Mouse (Mus musculus): ENCODE data around the gene Arhgap18.

The Arhgap18 gene

DNA sequence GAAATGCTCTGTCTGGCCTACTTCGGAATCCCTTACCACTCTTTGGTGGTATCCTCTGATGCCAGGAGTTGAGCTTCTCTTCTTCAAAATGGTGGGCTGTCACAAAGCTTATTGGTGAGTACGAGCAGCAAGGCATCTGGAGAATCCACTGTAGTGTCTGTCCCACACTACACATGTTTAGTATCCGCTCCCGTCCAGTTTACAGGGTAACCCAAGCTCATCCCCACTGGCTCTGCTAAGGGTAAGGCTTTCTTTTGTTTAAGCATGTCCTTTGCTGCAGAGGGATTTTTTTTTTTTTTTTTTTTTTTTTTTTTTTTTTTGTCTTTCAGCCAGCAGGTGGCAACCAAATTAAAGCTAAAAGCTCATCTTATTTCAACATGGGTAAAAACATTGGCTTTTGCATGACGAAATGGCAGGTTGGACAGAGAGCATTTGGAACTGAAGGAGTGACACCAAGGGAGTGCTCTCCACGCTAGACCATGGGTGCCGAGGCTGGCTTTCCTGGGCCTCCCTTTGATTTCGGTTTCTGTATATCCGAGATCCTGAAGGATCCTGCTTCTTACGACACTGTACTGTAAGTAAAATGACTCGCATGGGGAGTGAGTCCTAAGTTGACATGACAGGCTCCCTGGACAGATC, at the start of gene Arhgap18:
Arhgap18 (plus strand) TSS at position 493 of the 639 bp plus-strand sequence.
- DNase-seq = no peak

DNA sequence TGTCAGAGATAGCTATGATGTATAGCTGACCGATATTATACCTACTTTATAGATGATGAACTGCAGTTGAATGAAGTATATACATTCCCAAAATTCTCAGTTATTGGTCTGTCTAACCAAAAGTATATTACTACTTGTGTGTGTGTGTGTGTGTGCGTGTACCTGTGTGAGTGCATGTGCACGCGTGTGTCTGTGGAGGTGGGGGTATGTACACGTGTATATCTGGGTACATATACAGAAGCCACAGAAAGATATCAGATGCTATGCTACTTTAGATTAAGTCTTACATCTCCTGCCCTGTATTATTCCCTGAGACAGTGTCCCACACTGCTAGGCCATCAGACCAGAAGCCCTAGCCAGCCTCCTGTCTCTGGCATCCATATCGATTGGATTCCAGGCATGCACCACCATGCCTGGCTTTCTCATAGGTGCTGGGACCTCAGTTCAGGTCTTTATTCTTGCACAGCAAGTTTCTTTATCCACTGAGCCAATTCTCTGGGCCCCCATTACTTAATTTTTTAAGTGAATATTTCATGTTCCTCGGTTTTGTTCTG, 42.7 kb upstream of the Arhgap18 start:
- no peak for DNase-seq

DNA sequence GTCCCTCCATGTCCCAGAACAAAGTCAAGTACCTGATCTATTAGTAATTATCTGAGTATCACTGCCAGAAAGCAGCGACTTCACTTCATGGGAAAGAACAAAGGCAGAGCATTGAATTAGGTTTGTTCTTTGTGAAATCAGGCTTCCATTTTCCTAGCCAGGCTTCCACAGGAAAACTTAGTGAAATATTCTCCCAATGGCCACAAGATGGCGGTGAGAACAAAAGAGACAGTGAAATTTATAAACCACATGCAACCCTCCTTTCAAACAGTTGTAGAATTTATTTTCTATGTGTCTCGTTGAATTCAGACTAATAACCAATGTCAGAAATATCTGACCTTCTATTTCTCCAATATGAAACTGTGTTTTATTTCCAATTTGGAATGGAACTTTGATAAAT, 42.2 kb upstream of the Arhgap18 start:
- DNase-seq = peak; percentile 69

DNA sequence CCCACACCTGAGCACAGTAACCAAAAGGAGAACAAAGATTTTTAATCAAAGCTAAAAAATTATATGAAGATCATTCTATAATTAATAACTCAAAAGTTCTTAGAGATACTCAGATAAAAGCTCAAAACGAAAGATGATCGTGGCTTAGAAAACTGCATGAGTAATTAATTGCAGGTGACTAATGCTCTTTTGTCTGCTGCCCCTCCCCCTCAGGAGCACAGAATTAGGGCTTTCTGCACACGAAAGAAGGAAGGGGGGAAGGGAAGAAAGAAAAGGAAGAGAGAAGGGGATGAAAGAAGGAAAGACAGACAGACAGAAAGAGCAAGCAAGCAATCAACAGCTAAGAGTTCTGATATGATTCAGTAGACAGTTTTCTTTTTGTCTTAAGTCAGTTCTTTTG, 39.2 kb upstream of the Arhgap18 start:
- DNase-seq = no peak

DNA sequence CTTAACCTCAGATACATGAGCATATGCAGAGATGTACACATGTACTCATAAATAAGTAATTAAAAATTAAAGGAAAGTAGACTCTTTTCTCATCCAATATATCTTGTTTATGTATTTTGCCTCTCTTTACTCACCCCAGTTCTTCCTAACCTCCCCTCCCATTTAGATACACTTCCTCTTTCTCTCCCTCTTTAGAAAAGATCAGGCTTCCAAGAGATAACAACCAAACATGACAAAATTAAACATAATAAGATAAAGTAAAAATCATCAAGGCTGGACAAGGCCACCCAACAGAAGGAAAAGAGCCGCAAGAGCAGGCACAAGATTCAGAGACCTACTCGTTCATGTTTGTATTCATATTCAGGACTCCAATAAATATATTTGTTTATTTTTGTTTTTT, 28.5 kb upstream of the Arhgap18 start:
- no peak for DNase-seq

DNA sequence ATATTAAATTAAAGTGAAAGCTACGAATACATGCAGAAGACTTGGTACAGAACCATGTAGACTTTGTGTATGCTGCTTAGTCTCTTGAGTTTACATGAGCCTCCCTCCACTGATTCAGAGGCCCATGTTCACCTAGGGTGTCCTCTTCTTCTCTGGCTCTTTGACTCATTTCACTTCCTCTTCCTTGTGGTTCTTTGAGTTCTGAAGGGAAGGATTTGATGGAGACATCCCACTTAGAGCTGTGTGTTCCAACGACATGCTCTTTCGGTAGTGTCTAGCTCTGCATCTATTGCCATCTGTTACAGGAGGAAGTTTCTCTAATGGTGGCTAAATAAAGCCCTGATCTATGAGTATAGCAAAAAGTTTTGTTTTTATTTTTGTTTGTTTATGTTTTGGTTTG, 28.0 kb upstream of the Arhgap18 start:
- DNase-seq = no peak

DNA sequence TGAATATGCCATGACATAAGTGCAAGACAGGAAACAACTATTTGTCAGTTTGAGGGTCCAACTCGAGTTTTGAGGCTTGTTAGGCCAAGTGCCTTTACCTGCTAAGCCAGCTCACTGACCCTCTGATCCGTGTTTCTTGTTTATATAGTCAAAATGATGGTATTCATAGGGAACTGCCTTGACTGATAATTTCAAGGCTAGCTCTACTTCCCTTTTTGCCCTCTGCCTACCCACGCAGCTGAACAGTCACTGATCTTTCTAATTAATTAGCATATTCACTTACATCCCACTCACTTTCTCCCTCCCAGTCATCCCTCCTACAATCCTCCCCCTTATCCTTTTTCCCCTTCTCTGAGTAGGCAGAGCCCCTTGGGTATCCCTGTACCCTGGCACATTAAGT, 2.4 kb upstream of the Arhgap18 start:
- DNase-seq = no peak

DNA sequence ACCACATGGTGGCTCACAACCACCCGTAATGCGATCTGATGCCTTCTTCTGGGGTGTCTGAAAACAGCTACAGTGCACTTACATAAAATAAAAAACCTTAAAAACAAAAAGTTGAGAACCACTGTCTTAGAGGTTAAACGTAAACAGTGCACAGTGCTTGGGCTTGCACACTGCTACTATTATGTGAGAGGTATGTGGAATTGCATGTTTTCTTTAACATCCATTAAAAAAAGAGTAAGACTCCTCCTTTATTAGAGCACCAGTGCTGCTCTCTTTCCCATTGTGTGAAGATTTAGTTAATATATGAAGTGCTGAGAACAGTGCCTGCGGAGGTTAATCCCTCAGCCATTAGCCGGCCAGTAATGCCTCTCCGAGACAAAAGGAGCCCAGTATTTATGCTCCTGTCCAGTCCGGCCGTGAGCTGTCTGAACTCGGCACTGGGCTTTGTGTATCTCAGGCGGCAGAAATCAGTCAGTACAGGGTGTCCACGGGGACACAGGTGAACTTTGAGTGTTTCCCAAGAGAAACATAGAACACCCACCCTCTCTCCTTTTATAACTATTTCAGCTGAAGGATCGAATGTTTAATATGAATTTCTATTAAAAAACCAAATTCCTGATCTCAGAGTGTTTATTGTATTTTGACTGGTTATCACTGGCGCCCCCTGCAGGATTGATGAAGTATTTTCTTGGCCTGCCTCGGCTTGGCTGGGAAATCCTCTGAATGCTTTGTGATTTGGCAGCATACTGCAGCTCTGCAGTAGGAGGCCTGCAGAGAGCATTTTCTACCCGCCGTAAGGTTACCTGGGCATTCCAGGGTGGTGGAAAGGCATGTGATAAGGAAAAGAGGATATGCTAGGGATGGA, 925 bp upstream of the Arhgap18 start:
- DNase-seq = peak; percentile 66

DNA sequence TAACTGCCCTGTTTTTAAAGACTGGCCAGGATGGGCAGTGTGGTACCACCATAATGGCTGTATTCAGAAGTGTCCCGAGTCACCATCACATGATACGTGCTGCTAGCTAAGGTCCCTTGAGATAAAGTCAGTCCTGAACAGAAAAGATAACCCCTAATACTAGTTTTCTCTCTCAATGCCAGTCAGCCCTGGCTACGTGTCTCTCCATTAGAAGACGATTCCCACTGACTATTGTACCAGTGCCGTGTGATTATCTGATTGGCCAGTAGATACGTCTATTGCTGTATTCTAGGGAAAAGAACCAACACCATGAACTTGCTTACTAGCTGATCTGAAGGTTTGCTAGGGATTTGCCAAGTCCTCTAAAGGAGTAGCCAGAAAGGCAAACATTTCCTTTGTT, 785 bp downstream of the Arhgap18 start:
- DNase-seq = no peak

DNA sequence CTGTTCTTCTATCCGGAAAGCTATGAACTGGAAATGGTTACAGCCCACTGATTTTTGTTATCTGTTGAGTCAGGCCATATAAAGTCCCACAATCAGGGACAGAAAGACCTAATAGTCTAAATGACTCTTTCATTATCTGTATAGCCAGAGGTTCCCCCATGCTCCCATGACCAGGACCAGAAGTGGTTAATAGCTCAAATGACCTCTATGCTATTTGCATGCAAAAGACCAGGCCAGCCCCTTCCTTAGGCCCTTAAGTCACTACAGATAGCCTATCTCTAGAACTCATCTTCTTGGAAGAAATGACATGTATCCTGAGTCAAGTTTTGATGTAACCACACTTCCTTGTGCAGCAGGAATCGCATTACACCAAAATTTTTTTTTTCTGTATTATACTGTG, 4.0 kb downstream of the Arhgap18 start:
- DNase-seq = no peak

DNA sequence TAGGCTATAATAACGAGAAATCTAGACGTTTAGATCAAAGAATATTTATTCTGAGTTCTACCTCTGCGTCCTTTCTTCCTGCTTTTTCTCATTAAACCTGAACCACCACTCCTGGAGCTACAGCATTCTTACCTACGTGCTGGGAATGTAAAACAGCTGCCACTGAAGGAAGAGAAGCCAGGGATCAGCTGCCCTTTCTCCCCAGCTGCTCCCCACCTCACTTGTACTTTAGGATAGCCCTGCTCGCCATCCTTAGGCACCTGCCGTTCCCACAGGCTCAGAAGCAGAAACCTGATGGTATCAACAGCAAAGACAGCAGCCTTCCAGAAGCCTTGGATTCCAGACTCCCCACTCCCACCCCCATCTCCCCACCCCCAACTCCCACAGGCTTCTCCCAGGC, 6.2 kb downstream of the Arhgap18 start:
- no peak for DNase-seq

DNA sequence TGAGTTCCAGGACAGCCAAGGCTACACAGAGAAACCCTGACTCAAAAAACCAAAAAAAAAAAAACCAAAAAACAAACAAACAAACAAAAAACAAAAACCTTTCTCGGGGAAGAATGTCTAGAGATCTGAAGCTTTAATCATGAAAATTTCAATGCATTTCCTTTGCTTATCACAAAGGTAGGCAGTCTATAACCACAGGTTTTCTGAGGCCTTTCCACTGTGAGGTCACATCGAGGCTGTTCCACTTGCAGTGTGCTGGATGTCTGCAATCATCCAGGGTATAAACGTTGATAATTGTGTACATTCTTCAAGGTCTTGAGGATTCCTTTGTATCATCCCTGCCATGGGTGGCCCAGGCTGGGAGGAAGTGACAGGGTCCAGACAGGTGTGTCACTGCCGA, 7.9 kb downstream of the Arhgap18 start:
- no peak for DNase-seq

DNA sequence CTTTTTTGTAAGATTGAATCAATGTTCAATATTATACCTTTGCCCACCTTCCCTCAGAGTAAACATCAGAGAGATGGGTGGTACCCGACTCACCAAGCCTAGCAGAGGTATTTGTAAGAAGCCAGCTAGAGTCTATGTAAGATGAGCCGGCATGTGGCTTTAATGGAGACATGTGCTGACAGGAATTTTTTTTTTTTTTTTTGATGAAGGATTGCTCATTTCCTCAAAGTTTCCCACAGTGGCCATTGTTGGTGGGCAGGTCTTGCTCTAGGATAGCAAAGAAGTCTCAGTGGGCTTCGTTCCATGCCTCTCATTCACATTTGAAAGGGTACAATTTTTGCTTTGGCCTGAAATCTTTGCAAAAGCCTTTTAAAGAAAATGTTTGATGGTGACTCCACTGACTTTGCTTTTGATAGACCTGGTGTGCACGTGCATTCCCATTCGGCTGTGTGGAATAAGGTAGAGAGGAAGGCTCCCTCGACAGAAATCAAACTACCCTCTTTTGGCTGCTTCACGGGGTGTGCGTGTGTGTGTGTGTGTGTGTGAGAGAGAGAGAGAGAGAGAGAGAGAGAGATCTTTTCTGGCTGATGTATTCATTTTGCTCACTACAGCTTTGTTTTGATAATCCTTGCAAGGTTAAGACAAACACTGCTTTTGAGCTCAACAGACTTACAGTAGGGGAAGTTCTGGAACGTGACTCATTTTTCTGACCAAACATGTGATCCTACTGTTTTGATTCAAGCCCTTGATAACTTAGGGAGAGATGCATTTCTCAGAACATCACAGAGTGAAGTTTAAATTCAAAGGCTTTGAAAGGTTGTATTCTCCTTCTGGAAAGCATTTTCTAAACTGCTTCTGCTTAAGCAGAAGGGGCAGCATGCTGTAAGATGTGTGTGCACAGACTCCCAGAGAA, 9.0 kb downstream of the Arhgap18 start:
- DNase-seq = no peak

DNA sequence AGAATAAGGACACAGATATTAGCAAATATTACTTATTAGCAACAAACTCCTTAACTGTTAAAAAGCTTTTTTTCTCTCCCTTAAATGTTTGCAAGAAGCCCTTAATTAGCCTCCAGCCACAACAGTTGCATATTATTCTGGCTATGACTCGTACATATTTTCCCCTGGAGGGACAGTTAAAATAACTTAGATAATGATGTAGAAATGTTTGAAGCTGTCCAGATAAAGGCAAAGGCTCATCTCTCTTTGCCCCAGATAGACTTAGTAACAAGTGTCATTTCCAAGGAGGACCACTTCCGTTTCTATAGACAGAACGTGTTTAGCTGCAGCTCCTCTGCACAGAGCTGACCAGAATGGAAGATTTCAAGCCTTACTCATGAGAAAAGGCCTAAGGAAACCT, 14.0 kb downstream of the Arhgap18 start:
- DNase-seq = no peak

DNA sequence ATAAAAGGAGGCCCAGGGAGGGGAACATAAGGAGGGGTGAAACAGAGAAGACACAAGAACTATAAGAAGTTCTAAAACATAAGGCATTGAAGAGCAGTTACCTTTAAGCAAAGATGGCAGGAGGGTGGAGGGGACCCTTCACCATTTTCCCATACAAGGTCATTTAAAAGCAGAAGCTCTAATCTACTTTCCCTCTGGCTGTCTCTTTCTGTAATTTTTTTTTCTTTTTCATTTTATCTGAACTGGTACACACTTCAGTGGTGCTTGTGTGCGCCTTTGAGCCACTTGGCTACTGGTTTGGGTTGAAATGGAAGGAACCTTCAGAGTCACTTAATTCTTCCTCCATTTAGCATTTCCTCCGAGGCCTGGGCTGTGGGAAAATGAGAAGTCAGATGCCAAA, 15.7 kb downstream of the Arhgap18 start:
- no peak for DNase-seq

DNA sequence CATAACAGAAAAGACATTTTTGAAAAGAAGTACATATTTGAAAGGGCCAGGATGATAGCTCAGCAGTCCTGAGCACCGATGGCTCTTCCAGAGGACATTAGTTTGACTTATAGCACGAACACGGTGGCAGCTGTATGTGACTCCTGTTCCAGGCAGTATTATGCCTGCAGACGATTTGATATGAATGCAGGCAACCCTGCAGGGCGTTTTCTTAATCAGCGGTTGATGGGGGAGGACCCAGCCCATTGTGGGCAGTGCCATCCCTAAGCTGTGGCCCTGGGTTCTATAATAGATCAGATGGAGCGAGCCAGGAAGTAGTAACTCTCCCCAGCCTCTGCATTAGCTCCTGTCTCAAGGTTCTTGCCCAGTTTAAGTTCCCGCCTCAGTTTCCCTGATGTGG, 16.8 kb downstream of the Arhgap18 start:
- no peak for DNase-seq

DNA sequence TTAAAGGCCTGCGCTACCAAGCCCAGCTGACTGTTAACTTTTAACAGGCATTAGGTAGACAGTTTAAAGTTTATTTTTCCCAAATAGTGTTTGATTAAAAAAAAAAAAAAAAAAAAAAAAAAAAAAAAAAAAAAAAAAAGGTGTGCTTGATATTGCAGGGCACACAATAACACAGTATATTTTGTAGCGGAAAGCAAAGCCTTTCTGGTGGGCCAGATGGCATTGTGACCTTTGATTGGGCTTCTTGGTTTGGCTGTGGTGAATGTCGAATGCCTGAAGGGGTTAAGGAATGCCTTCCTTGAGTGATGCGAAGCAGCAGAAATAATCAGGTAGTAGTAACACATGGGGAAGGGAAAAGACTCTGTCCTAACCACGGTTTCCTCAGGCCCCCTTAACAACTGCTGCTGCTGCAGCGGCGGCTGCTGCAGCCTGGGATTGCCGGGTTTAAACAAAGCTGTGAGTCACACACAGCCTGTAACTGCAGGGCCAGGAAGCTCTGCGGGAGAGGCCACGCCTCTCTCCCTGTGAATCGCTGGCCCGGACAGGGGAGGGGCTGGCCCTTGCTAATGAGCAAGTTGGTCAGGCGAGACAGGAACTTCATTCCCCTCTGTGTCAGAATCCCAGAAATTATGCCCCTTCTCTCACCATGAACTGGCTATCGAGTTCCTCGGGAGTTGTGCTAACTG, 18.9 kb downstream of the Arhgap18 start:
- DNase-seq = peak; percentile 93

DNA sequence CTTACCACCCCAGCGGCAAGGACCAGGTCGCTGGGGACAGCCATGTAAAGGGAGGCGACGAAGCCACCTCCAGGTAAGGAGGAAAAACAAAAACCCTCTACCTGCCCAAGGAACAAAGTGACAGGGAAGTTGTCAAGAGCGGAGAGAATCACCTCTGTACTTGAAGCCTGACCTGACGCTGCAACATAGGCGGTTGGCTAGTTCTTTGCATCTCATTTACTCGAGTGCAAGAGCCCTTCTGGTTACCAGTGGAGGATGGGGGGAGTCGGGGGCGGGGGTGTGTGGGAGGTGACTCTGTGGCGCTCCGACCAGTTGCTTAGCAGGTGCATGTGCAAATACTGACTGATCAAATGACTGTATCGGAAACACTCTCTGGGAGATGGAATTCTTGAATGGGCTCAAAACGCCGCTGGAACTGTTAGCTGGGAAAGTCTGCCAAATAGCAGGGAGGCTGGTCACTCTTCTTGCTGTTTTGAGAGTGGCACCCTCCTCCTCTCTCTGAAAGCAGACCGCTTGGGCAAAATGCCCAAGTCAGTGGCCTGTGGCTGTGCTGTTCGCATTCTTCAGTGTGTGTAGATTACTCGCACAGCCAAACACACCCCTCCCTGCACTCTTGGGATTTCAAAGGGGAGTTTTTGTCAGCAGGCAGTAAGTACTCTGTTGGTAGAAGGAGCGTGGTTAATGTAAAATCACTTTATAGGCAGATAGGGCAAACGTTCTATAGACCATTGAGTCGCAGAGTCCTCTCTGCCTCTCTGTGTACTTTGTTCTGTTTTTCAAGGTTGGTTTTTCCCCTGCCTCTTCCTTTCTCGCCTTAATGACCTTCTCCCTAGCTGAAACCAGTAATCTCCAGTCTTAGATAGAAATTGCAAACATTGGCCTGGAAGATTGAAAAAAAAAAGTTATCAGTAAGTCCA, 19.7 kb downstream of the Arhgap18 start:
- peak; percentile 89 for DNase-seq

DNA sequence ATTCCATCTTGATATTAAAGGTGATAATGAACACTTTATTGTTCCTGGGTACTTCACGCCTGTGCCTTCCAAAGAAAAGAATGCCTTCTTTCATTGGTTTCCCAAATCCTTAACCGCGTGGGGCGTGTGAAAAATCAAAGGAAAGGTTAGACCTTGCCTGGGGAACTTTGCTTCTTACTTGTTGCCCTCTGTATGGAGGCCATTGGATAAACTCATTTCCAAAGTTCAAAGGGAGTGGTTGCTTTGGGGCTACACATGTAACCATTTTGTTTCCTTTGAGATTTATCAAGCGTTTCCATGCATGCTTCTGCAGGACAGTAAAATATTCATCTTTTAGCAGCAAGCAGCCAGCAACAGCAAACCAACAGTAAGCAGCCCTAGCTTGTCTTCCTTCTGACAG, 20.3 kb downstream of the Arhgap18 start:
- no peak for DNase-seq

DNA sequence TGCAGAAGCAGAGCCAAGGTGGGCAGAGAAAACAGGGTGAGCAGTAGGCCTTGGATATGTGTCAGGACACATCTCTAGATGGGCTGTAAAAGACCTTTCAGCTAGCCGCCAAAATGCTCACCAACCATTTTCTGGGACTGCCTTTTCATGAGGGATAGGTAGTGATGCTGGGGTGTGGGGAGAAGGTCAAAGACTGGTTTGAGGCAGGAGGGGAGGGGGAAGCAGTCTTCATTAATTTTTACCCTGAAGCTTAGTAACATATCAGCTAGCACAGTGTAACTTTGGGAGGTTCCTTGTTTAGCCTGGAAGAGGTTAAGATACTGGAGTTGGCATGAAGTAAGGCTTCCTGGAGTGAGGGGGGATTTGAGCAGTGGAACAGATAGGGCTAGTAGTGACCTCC, 21.0 kb downstream of the Arhgap18 start:
- DNase-seq = no peak

DNA sequence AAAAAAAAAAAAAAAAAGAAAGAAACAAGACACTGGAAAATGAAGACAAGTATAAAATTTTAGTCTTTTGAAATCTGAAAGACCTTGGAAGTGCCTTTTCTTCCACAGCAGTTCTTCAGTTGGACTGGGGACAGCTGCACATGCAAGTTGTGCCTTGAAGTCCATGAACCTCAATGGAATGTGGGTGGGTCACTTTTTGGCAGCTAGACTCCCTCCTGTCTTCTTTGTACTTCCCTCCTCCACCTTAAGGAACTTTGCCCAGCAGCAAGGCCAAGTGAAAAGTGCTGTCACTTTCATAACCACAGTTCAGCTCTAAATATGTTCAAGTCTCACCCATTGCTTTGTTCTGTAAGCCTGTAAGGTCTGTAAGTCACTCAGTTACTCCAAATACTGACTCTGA, 23.2 kb downstream of the Arhgap18 start:
- no peak for DNase-seq
